Mouse (Mus musculus) midbrain, postnatal 0 days (tissue): ENCODE data around the gene Rtl5. TPM values are rescaled to one million over a fixed set of nuclear protein-coding genes. Genes with fewer than 3 reads are reported as not detected.
A peak's percentile ranks its signal among the peaks of the same experiment; 100 is the strongest.

Experiments
- ATAC-seq: fragments of 200-750 bp; cut with Nextera tagmentation; 2 replicates; pipeline ENCODE4 v1.8.0; 2017; ENCODE audit warnings: moderate number of reproducible peaks, mild to moderate bottlenecking, moderate TSS enrichment, moderate library complexity; ENCODE audit not compliant: low FRiP score
- DNase-seq: peaks from one replicate; pipeline ENCODE4 v3.0.0-alpha.2; 2015; ENCODE audit warnings: low spot score
- H3K27ac ChIP-seq: fragments of 300-500 bp; sonication (generic); 2 replicates; pipeline ENCODE4 v1.5.1; 2014; ENCODE audit warnings: low read depth, mild to moderate bottlenecking, low read length, mixed read lengths
- H3K27me3 ChIP-seq: fragments of 300-500 bp; sonication (generic); 2 replicates; pipeline ENCODE4 v1.6.1; 2014; ENCODE audit warnings: low read length, control low read depth, mixed read lengths; ENCODE audit not compliant: insufficient read depth
- H3K36me3 ChIP-seq: fragments of 300-500 bp; sonication (generic); 2 replicates; pipeline ENCODE4 v1.6.1; 2014; ENCODE audit warnings: low read length, control low read depth, mixed read lengths; ENCODE audit not compliant: insufficient read depth
- H3K4me1 ChIP-seq: fragments of 300-500 bp; sonication (generic); 2 replicates; pipeline ENCODE4 v1.6.1; 2014; ENCODE audit warnings: mild to moderate bottlenecking, control low read depth, antibody characterized with exemption, low read length, mixed read lengths; ENCODE audit not compliant: insufficient read depth
- H3K4me2 ChIP-seq: fragments of 300-500 bp; sonication (generic); 2 replicates; pipeline ENCODE4 v1.6.1; 2014; ENCODE audit warnings: low read depth, mild to moderate bottlenecking, low read length, mixed read lengths; ENCODE audit not compliant: poor library complexity, severe bottlenecking
- H3K4me3 ChIP-seq: fragments of 300-500 bp; sonication (generic); 2 replicates; pipeline ENCODE4 v1.5.1; 2014; ENCODE audit warnings: low read depth, mild to moderate bottlenecking, low read length, moderate library complexity
- H3K9ac ChIP-seq: fragments of 300-500 bp; sonication (generic); replicated peaks from 2 replicates; pipeline ENCODE4 v1.6.1; 2014; ENCODE audit warnings: mild to moderate bottlenecking, low read length, moderate library complexity, mixed read lengths; ENCODE audit not compliant: poor library complexity, severe bottlenecking
- H3K9me3 ChIP-seq: fragments of 300-500 bp; sonication (generic); 2 replicates; pipeline ENCODE4 v1.6.1; 2016; ENCODE audit warnings: low read length, control low read depth
- CTCF ChIP-seq: IDR thresholded peaks from 2 replicates; pipeline ENCODE4 v1.5.1; 2016; ENCODE audit warnings: antibody characterized with exemption, mild to moderate bottlenecking
- WGBS: fragments of 180-500 bp; shearing (Covaris S2); extraction: QIAGEN DNeasy Blood & Tissue Kit; methylation state at CpG from one replicate; pipeline ENCODE4 v1.1.7; 2014; 5-methylcytosine and 5-hydroxymethylcytosine counted together
- polyA plus RNA-seq: library from polyadenylated mRNA; unstranded; fragments of >200 nt; fragmentation: Nextera tagmentation; extraction: Ambion mirVana; gene quantifications from 2 replicates; pipeline ENCODE4 v1.2.1, GENCODE M21; 2015
- total RNA-seq: library from RNA; depleted of rRNA; stranded (reverse); fragments of >200 nt; gene quantifications from 2 replicates; pipeline ENCODE4 v1.2.3, GENCODE M21; 2014

The Rtl5 gene
- total and polyA plus RNA-seq, 2 experiments from 2014 or later, result 6.2 to 50.0 TPM

DNA sequence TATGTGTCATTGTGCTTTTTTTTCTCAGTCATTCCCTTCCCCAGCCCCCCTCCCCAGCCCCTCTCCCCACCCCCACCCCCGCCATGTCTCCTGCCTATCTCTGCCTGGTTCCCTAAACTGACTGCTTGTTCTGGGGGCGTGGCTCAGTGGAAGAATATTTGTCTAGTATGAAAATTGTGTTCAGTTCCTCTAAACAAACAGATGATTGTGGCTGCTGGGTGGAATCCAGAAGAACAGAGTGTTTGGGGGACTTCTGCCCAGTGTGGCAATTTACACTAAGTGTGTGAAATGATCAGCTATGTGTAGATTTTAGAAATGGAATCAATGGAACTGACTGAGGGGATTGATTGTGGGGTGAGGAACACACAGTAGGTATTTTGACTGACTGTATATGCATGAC is 37.5 kb downstream of the Rtl5 start:
- Histone ChIP-seq H3K9ac (no peak overlapping the region), H3K27ac (no peak overlapping the region), H3K4me1 (no peaks in the 10 kb centered on the region), H3K9me3 (no peaks in the 10 kb centered on the region), H3K4me2 (no peak overlapping the region), H3K27me3 (no peaks in the 10 kb centered on the region), H3K4me3 (no peak overlapping the region), H3K36me3 (no peaks in the 10 kb centered on the region)
- WGBS, result 77% methylated on average over 1 of the region's 2 CpGs
- DNase-seq, result no peak
- no peak for ATAC-seq
- no peak for TF ChIP-seq CTCF

DNA sequence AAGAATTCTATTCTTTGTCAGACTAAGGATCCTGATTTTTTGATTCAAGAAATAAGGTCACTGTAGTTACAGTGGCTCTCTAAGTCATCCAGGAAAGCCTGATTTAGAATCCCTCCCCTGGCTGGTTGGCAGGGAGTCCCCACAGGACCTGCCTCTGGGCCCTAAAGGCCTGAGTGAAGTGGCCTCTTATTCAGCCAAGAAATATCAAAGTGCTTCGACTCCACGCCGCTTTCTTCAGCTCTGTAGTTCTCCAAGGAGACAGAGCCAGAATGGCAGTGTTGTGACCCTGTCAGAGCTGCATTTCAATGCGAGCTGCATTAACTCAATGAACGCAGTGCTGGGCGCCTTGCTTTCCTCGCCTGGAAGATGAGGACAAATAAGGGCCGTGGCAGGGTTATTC is 38.7 kb downstream of the Rtl5 start:
- Histone ChIP-seq H3K4me3 (no peak overlapping the region), H3K36me3 (no peaks in the 10 kb centered on the region), H3K27me3 (no peaks in the 10 kb centered on the region), H3K9me3 (no peaks in the 10 kb centered on the region), H3K9ac (no peak overlapping the region), H3K4me1 (no peaks in the 10 kb centered on the region), H3K4me2 (no peak overlapping the region), H3K27ac (0 out of 2 replicates have a peak overlapping the region, but pooled peaks have one; percentile 12)
- no peak for ATAC-seq
- peak; percentile 26 for DNase-seq
- TF ChIP-seq CTCF, result no peak
- WGBS, result 44% methylated on average over 8 of the region's 8 CpGs

DNA sequence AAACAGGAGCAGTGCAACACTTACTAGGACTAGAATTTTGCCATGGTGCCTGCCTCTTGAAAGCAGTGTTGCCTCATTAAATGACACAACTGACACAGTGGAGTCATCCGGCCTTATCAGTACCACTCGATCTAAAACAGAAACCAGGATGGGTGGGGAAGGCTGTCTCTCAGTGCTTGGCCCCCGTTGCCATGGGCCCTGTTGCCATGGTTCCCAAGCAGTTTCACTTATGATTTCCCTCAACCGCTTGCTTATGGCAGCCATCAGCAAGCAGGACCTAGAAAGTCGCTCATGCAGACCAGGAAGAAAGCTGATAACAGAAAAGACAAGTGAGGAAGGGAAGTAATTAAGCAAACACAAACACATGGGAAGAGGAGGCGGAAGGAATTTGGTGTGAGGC is 39.3 kb downstream of the Rtl5 start:
- no peak overlapping the region for H3K4me2 ChIP-seq
- H3K9me3 ChIP-seq, result no peaks in the 10 kb centered on the region
- ATAC-seq (peak; percentile 62), DNase-seq (peak; percentile 31)
- H3K4me1 ChIP-seq, result no peaks in the 10 kb centered on the region
- H3K4me3 ChIP-seq, result no peak overlapping the region
- no peak overlapping the region for H3K9ac ChIP-seq
- 36% methylated on average over 6 of the region's 6 CpGs for WGBS
- H3K27ac ChIP-seq, result 0 out of 2 replicates have a peak overlapping the region, but pooled peaks have one; percentile 12
- no peak for TF ChIP-seq CTCF
- no peaks in the 10 kb centered on the region for H3K36me3 ChIP-seq
- H3K27me3 ChIP-seq, result no peaks in the 10 kb centered on the region

DNA sequence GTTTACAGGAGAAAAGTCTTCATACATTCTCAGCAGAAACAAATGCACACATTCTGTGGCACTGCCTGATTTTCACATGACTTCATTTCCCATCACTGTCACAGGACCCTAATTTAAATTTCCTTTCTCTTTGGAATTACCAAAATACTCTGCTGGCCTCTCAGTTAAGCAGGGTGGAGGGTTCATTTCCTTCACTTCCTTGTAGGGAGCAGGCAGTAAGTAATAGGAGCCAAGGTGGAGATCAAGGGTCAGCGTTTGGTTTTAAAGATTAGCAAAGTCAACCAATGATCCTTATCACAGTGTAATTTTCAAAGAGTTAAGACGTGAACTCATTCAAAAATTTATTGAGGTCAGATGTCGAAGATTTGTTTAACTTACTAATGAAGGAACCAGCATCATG is 46.1 kb downstream of the Rtl5 start:
- H3K4me2 ChIP-seq, result no peak overlapping the region
- no peak for TF ChIP-seq CTCF
- 75% methylated on average over 3 of the region's 3 CpGs for WGBS
- no peak overlapping the region for H3K27ac ChIP-seq
- no peak overlapping the region for H3K4me3 ChIP-seq
- ATAC-seq (no peak), DNase-seq (no peak)
- no peak overlapping the region for H3K9ac ChIP-seq
- no peaks in the 10 kb centered on the region for H3K4me1 ChIP-seq
- H3K27me3 ChIP-seq, result peaks cover 3% of the 10 kb centered on the region; the same call in 1 of the 2 replicates
- H3K9me3 ChIP-seq, result no peaks in the 10 kb centered on the region
- H3K36me3 ChIP-seq, result no peaks in the 10 kb centered on the region

DNA sequence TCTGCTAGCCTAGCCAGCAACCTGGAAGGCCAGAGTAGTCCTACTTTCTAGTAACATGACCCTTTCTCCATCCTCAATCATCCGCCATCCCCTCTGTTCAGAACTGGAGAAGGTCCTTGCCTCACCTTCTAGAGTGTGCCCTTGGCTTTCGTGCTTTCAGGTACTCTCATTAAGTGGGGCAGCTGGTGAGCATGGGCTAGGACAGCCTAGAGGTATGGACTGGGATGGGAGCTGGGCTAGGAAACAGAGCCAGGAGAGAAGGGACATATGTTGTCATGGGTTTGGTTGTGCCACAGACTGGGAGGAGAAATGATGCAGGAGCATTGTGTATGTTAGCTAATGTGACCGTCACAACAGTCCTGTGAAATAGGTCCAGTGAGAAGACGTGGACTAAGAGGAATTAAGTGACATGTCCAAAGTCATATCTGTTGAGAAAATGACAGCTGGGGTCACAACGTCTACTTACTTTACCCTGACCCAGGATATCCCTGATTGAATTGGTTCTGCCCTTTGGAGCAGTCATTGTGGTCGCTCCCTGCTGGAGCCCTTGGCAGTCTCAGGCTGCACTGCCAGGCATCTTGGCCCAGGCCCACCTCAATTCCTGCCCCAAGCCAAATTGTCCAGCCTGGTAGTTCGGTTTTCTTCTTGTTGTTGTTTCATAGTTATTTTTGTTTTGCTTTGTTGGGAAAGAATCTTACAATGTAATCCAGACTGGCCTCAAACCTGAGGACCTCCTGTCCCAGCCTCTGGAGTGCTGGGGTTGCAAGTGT is 51.4 kb downstream of the Rtl5 start:
- WGBS, result 76% methylated on average over 7 of the region's 7 CpGs
- no peak overlapping the region for H3K4me3 ChIP-seq
- H3K4me1 ChIP-seq, result no peaks in the 10 kb centered on the region
- H3K4me2 ChIP-seq, result no peak overlapping the region
- H3K27ac ChIP-seq, result no peak overlapping the region
- H3K36me3 ChIP-seq, result no peaks in the 10 kb centered on the region
- no peak overlapping the region for H3K9ac ChIP-seq
- H3K9me3 ChIP-seq, result no peaks in the 10 kb centered on the region
- DNase-seq (no peak), ATAC-seq (no peak)
- TF ChIP-seq CTCF, result no peak
- H3K27me3 ChIP-seq, result no peaks in the 10 kb centered on the region; the same call in 1 of the 2 replicates

DNA sequence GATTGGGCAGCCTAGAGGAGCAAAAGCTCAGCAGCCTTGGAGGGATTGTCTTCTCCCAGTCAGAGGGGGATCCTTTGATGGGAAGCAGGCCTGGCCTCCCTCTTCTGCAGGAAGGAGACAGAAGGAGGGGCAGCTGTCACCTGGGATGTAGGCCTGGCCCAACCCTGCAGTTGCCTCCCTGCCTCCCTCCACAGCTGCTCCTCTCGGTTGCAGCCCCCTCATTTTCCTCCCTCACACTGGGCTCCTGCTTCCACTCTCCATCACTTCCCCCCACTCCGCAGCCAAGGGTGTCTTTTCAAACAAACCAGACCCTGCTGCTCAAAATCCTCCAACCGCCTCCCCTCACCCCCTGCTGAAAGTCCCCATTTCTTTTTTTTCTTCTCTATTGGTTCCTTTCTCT is 52.2 kb downstream of the Rtl5 start:
- 39% methylated on average over 3 of the region's 3 CpGs for WGBS
- Histone ChIP-seq H3K27ac (no peak overlapping the region), H3K9me3 (no peaks in the 10 kb centered on the region), H3K4me1 (no peaks in the 10 kb centered on the region), H3K36me3 (no peaks in the 10 kb centered on the region), H3K4me3 (no peak overlapping the region), H3K27me3 (peaks cover 3% of the 10 kb centered on the region; the same call in 1 of the 2 replicates), H3K4me2 (no peak overlapping the region), H3K9ac (no peak overlapping the region)
- ATAC-seq (no peak), DNase-seq (no peak)
- TF ChIP-seq CTCF, result no peak
